Mouse (Mus musculus): ENCODE measurements at regions not wholly inside any gene's neighbourhood (a gene's known extent, or its start where the extent isn't known, plus 50 kb on each side); places are given as distances from the start of the nearest gene placed in this dataset.

- DNase-seq, result no peak
Observed at GRCm38 (mm10) chr11:18012085-18012484, 58.4 kb upstream of the Etaa1 start.

- peak; percentile 84 for DNase-seq
Observed at GRCm38 (mm10) chr11:18011101-18011733, 57.5 kb upstream of the Etaa1 start.

DNA sequence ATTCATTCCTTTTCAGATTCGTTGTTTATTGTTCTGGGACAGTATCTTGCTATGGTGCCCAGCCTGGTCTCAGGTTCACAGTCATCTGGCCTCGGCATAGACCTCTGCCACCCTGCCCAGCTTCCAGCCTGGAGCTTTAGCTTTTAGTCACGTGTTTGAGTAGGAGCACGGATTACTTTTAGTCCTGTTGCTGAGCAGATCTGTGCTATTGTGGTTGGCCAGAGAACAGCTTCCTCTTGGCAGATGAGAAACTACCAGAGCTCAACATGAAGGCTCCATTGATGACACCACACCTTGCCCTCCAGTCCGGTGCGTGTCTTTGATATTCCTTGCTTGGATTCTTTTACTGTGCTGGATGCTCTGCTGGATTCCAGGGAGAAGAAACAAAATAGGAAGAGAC lies 54.5 kb upstream of the Etaa1 start:
- DNase-seq, result no peak
